Mouse (Mus musculus) CH12.LX (cell line): Measurements from ENCODE around the gene Klhdc7a.

ENCODE experiments used
- CHD2 ChIP-seq: IDR thresholded peaks from 2 replicates; pipeline ENCODE4 v1.6.1; 2011; ENCODE audit warnings: low read length, improper control_type of control experiment
- CTCF ChIP-seq, 2 experiments: IDR thresholded peaks in 1 of 2; conservative IDR thresholded peaks in 1 of 2; 2 replicates each; pipeline ENCODE4 v1.5.1; 2011 to 2012; ENCODE audit warnings: low read depth in 2 of 2, low read length in 2 of 2, improper control_type of control experiment in 1 of 2, inconsistent platforms in 1 of 2, mild to moderate bottlenecking in 1 of 2, moderate library complexity in 1 of 2
- EP300 ChIP-seq: IDR thresholded peaks from 2 replicates; pipeline ENCODE4 v1.6.1; 2011; ENCODE audit warnings: low read length, improper control_type of control experiment
- POLR2A ChIP-seq: IDR thresholded peaks from 2 replicates; pipeline ENCODE4 v1.6.1; 2011; ENCODE audit warnings: low read depth, mild to moderate bottlenecking, improper control_type of control experiment, low read length
- SMC3 ChIP-seq: IDR thresholded peaks from 2 replicates; pipeline ENCODE4 v1.6.1; 2011; ENCODE audit warnings: low read depth, low read length, improper control_type of control experiment
- ZKSCAN1 ChIP-seq: IDR thresholded peaks from 2 replicates; pipeline ENCODE4 v1.6.1; 2012; ENCODE audit warnings: low read depth, inconsistent platforms, low read length, improper control_type of control experiment, borderline replicate concordance

- TF ChIP-seq CTCF (conservative IDR thresholded peaks at IDR 0.05 in 1 of 2, IDR thresholded peaks at IDR 0.05 in 1 of 2; ENCODE audit: low read depth in 2 of 2, low read length in 2 of 2) (no peak), EP300 (no peak), CHD2 (no peak), ZKSCAN1 (no peak), POLR2A (no peak), SMC3 (no peak)
These were observed 41.7 kb downstream of the Klhdc7a start for GRCm38 (mm10) chr4:139926161-139926561.
